Mouse (Mus musculus) cortical plate, adult 2 months (tissue): ENCODE results near the gene Ascc1.

Source experiments
- CTCF ChIP-seq: fragments of 200-500 bp; IDR thresholded peaks from 2 replicates; pipeline ENCODE4 v1.5.1; 2011; ENCODE audit warnings: mild to moderate bottlenecking, control low read depth, low read length; ENCODE audit not compliant: insufficient read depth; ENCODE audit errors: extremely low read depth
- POLR2A ChIP-seq: fragments of 200-500 bp; IDR thresholded peaks from 2 replicates; pipeline ENCODE4 v1.6.1; 2011; ENCODE audit warnings: mild to moderate bottlenecking, low read length, control low read depth; ENCODE audit not compliant: insufficient read depth; ENCODE audit errors: extremely low read depth

GRCm38 (mm10) chr10:59959517-59959916 is 43.1 kb upstream of the Ascc1 start:
- TF ChIP-seq CTCF = no peak
- TF ChIP-seq POLR2A = no peak
